Mouse (Mus musculus) neural tube, embryonic 11.5 days (tissue): ENCODE measurements around the gene Exoc7. TPM values are rescaled to one million over a fixed set of nuclear protein-coding genes. Genes with fewer than 3 reads are reported as not detected.

Source experiments
- ATAC-seq: fragments of 200-750 bp; cut with Nextera tagmentation; 2 replicates; pipeline ENCODE4 v1.8.0; 2017; ENCODE audit warnings: moderate number of reproducible peaks, mild to moderate bottlenecking, moderate TSS enrichment, moderate library complexity; ENCODE audit not compliant: insufficient read depth, low FRiP score, low TSS enrichment
- DNase-seq: peaks from one replicate; pipeline ENCODE4 v3.0.0-alpha.2; 2015; ENCODE audit warnings: low spot score
- H3K27ac ChIP-seq: fragments of 300-500 bp; sonication (generic); 2 replicates; pipeline ENCODE4 v1.5.1; 2014; ENCODE audit warnings: low read depth, mild to moderate bottlenecking, low read length
- H3K27me3 ChIP-seq: fragments of 300-500 bp; sonication (generic); 2 replicates; pipeline ENCODE4 v1.6.1; 2014; ENCODE audit warnings: mild to moderate bottlenecking, low read length, mixed read lengths; ENCODE audit not compliant: control insufficient read depth, insufficient read depth
- H3K36me3 ChIP-seq: fragments of 300-500 bp; sonication (generic); 2 replicates; pipeline ENCODE4 v1.6.1; 2014; ENCODE audit warnings: mild to moderate bottlenecking, low read length, moderate library complexity, mixed read lengths; ENCODE audit not compliant: control insufficient read depth, insufficient read depth
- H3K4me1 ChIP-seq: fragments of 300-500 bp; sonication (generic); 2 replicates; pipeline ENCODE4 v1.6.1; 2014; ENCODE audit warnings: low read length, mixed read lengths; ENCODE audit not compliant: control insufficient read depth, insufficient read depth
- H3K4me2 ChIP-seq: fragments of 300-500 bp; sonication (generic); 2 replicates; pipeline ENCODE4 v1.6.1; 2014; ENCODE audit warnings: low read depth, mild to moderate bottlenecking, moderate library complexity
- H3K4me3 ChIP-seq: fragments of 300-500 bp; sonication (generic); 2 replicates; pipeline ENCODE4 v1.5.1; 2014; ENCODE audit warnings: low read depth, low read length
- H3K9ac ChIP-seq: fragments of 300-500 bp; sonication (generic); 2 replicates; pipeline ENCODE4 v1.6.1; 2014; ENCODE audit warnings: mild to moderate bottlenecking, low read length
- H3K9me3 ChIP-seq: fragments of 300-500 bp; sonication (generic); 2 replicates; pipeline ENCODE4 v1.6.1; 2016; ENCODE audit warnings: low read length; ENCODE audit not compliant: control insufficient read depth
- WGBS: fragments of 180-500 bp; shearing (Covaris S2); extraction: QIAGEN DNeasy Blood & Tissue Kit; methylation state at CpG from one replicate; pipeline ENCODE4 v1.1.7; 2014; 5-methylcytosine and 5-hydroxymethylcytosine counted together
- polyA plus RNA-seq: library from polyadenylated mRNA; unstranded; fragments of >200 nt; fragmentation: Nextera tagmentation; extraction: Ambion mirVana; gene quantifications from 2 replicates; pipeline ENCODE4 v1.2.1, GENCODE M21; 2014

The Exoc7 gene
- polyA plus RNA-seq, 1 experiment from 2014 or later, result 74.3 TPM

DNA sequence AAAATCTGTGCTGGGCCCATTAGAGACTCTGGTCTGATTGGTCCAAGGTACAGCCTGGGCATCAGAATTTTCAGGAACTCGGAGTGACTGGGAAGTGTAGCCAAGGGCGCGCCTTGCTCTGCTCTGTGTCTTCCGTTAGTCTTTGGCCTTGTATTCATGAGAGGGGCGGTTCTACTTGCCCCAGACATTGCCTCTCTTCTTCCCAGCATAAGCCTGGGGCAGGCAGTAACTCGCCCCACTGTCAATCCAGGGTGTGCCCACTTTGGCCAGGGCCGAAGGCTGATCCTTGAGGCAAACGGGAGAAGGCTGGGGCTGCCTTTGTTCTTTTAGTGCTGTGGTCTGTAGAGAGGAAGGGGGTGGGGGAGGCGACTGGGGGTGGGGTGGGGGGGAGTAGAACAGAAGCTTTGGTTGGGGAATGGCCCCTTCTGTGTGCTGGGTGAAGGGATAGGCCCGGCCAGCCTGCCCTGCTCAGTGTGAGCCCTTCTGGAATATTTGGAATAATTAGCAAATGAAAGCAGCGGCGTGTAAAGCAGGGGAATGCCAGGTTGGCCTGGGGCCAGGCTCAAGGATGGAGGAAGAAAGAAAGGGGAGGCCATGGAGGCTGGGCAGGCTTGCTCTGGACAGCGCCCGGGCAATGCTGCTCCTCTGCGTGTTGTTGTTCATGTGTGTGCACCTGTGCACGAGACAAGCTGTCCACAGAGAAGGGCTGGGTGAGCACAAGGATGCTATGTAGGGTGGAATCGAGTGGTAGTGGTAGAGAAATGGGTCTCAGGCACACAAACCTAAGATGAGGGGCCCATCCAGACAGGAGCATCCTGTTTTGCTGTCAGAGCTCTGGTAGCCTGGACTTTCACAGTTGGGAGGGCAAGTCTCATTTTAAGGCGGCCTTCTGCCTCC, 22.5 kb upstream of the Exoc7 start:
- ATAC-seq, result peak; percentile 28; the same call in 1 of the 2 replicates
- no peak overlapping the region for H3K4me3 ChIP-seq
- DNase-seq, result no peak
- peak overlapping the region; percentile 5 for H3K9ac ChIP-seq
- no peaks in the 10 kb centered on the region for H3K9me3 ChIP-seq
- H3K4me1 ChIP-seq, result peaks cover 42% of the 10 kb centered on the region
- no peaks in the 10 kb centered on the region for H3K36me3 ChIP-seq
- 48% methylated on average over 18 of the region's 18 CpGs for WGBS
- peak overlapping the region; percentile 31; the same call in 1 of the 2 replicates for H3K27ac ChIP-seq
- no peak overlapping the region for H3K4me2 ChIP-seq
- H3K27me3 ChIP-seq, result peaks cover 14% of the 10 kb centered on the region

DNA sequence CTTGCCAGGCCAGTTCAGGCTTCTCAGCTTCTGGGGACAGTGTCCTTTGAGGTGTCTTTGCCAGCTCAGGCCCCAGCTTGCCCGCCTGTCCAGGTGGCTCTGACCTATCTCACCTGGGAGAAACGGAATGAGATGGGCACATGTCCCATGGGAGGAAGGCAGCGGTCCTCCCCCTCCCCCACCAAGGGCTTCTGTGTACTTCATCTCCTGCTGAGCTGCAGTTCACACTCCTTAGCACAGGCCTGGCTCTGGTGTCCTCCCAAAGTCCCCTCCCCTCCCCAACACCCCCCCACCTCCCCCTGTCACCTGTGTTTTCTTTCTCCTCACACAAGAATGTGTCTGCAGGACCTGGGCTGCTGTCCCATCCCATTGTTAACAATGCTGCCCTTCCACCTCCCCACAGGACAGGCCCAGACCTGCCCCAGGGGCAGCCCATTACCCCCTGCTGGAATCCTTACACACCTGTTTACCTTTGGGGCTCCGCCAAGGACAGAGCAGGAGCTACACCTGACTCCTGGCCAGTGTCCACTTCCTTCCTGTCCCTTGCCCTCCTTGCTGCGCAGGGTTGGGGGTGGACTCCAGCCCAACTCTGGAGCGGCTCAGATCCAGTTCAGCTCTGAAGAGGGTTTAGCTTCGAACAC, 20.1 kb upstream of the Exoc7 start:
- ATAC-seq, result no peak

DNA sequence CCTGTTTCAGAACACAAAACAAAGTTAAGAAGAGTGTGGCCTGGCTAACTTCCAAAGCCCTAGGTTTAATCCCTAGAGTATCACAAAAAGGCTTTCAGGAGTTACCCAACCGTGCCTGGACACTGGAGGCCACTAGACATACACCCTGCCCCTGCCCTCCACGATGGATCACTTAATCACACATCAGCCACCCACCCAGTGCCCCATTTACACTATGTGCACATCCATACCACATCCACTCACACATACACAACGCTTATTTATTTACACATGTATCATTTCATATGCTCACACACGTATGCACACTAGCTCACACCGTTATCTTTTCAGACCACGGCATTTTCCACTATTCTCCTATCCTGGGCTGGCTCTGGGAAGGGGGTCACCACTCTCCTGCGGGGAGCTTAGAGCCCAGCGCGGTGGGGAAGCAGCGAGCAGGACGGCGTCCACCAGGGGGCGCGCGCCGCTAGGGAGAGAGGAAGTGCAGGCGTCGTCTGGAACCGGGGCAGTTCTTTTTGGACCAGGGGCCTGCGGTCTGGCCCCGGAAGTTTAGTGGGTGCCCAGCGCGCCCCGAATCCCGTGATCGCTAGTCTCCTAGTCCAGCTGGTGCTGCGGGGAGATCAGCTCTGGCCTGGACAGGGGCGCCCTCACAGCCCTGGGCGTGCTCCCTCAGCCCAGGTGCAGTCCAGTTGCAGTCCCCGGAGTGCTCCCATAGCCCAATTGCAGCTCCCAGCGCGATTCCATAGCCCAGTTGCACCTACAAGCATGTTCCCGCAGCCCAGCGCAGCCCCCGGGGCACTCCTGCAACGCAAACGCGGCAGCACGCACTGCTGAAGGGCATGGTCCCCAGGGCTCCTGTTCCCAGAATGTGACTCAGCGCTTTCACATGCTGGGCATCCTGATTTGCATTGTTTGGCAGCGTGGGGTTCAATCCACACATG, 12.0 kb upstream of the Exoc7 start:
- H3K27ac ChIP-seq, result no peak overlapping the region
- ATAC-seq, result peak; percentile 68

More for the DNA sequence above, 20.1 kb upstream of the Exoc7 start:
- Histone ChIP-seq H3K27me3 (no peaks in the 10 kb centered on the region), H3K4me2 (no peak overlapping the region), H3K9me3 (no peaks in the 10 kb centered on the region), H3K9ac (no peak overlapping the region), H3K27ac (no peak overlapping the region), H3K36me3 (no peaks in the 10 kb centered on the region), H3K4me3 (no peak overlapping the region), H3K4me1 (peaks cover 18% of the 10 kb centered on the region)
- no peak for DNase-seq
- 74% methylated on average over 7 of the region's 7 CpGs for WGBS

DNA sequence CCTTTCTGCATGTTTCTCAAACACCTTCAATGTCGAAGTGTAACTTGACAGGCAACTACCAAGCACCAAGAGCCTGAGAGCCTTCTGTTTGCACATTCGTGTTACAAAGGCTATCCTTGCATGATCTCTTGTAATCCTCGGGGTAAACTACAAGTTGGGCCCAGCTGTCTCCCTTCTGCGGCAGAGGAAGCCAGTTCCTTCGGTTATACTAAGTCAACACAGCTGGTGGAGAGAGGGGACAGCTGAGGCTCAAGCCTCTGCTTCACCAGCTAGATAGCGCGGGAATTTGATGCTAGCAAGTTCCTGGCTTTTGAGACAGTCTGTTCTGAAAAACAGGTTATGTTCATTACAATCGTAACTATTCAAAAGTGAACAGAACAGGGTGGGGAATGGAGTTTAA, 5.3 kb upstream of the Exoc7 start:
- H3K36me3 ChIP-seq, result no peaks in the 10 kb centered on the region
- DNase-seq (no peak), ATAC-seq (no peak)
- no peak overlapping the region for H3K9ac ChIP-seq
- no peak overlapping the region for H3K27ac ChIP-seq
- WGBS, result 60% methylated on average over 8 of the region's 8 CpGs
- no peak overlapping the region for H3K4me2 ChIP-seq
- H3K4me1 ChIP-seq, result no peaks in the 10 kb centered on the region
- H3K4me3 ChIP-seq, result no peak overlapping the region
- H3K27me3 ChIP-seq, result no peaks in the 10 kb centered on the region
- H3K9me3 ChIP-seq, result no peaks in the 10 kb centered on the region

More for the DNA sequence above, 12.0 kb upstream of the Exoc7 start:
- peak; percentile 88 for DNase-seq
- H3K4me3 ChIP-seq, result peak overlapping the region; percentile 37
- no peaks in the 10 kb centered on the region for H3K4me1 ChIP-seq
- H3K27me3 ChIP-seq, result no peaks in the 10 kb centered on the region
- H3K9ac ChIP-seq, result peak overlapping the region; percentile 81
- no peaks in the 10 kb centered on the region for H3K9me3 ChIP-seq
- peak overlapping the region; percentile 97 for H3K4me2 ChIP-seq
- H3K36me3 ChIP-seq, result no peaks in the 10 kb centered on the region
- 3% methylated on average over 39 of the region's 41 CpGs for WGBS

DNA sequence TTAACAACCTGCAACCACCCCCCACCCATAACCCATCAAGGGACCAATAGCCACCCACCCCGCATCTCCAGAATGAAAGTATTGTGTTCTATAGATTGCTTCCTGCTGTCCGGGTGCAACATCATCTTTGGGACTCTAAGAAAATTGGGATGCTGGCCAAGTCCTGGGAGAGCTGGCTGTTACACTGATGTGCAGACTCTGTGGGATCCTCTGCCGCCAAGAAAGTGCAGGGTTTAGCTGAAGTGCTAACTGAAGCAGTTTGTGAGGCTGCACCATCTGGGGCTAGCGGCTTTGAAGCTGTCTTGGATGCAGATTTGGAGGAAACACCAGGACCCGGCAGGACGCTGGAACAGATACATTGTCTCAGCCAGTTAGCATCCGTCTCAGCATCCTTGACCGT, 4.1 kb upstream of the Exoc7 start:
- Histone ChIP-seq H3K9me3 (no peaks in the 10 kb centered on the region), H3K27me3 (no peaks in the 10 kb centered on the region), H3K4me2 (no peak overlapping the region), H3K4me1 (no peaks in the 10 kb centered on the region), H3K4me3 (no peak overlapping the region), H3K36me3 (no peaks in the 10 kb centered on the region), H3K9ac (no peak overlapping the region), H3K27ac (no peak overlapping the region)
- ATAC-seq (no peak), DNase-seq (no peak)
- 51% methylated on average over 8 of the region's 8 CpGs for WGBS

DNA sequence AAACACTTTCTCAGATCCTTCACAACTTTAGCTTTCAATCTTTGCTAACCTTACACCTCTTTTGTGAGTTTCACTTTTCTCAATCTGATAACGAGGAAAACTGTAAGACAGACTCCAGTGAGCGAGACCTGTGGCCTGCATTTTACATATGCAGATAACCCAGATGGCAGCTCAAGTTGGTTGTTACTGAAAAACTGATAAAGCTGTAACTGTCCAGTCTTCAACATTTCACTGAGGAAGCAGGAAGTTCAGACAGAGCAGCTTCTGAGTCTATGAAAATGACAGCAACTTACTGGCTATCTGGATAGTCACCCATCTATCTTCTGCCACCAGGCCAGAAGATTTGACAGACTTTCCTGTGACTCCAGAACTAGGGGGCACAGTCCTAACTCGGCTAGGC, 2.6 kb upstream of the Exoc7 start:
- no peak overlapping the region for H3K27ac ChIP-seq
- ATAC-seq (no peak), DNase-seq (no peak)
- 74% methylated on average over 3 of the region's 3 CpGs for WGBS
- no peak overlapping the region for H3K4me2 ChIP-seq
- H3K9me3 ChIP-seq, result no peaks in the 10 kb centered on the region
- H3K4me1 ChIP-seq, result peaks cover 4% of the 10 kb centered on the region
- H3K36me3 ChIP-seq, result peaks cover 2% of the 10 kb centered on the region; the same call in 1 of the 2 replicates
- no peak overlapping the region for H3K9ac ChIP-seq
- no peak overlapping the region for H3K4me3 ChIP-seq
- no peaks in the 10 kb centered on the region for H3K27me3 ChIP-seq

DNA sequence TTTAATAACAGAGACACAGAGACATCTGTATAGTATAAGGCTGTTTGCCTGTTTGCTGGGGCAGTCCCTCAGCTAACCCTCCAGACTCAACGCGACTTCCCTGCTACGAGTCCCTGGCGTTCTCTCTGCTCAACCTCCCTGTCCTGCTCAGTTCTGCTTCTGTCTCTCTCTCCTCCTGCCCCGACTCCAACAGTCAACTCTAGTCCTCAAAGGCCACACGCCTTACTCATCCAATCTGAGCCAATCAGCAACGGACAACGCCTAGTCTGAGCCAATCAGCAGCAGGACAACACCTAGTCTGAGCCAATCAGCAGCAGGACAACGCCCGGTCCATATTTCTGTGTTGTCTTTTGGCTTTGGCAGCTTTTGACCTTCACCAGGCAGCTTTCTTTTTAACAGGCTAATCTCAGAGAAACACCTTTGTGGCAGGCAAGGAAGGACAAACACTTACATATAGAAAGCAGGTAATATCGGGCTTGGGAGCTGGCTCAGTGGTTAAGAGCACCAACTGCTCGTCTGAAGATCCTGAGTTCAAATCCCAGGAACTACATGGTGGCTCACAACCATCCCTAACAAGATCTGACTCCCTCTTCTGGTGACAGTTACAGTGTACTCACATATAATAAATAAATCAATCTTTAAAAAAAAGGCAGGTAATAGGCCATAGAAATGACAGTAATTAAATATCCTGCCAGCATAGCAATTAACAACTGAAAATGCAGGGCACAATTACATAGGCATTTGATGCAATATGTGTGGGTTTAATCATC, 914 bp upstream of the Exoc7 start:
- Histone ChIP-seq H3K27me3 (no peaks in the 10 kb centered on the region), H3K36me3 (peaks cover 6% of the 10 kb centered on the region; the same call in 1 of the 2 replicates), H3K4me2 (no peak overlapping the region), H3K4me1 (peaks cover 4% of the 10 kb centered on the region), H3K4me3 (no peak overlapping the region), H3K9ac (no peak overlapping the region), H3K27ac (no peak overlapping the region), H3K9me3 (no peaks in the 10 kb centered on the region)
- DNase-seq (no peak), ATAC-seq (no peak)
- 92% methylated on average over 12 of the region's 12 CpGs for WGBS
